Mouse (Mus musculus) cerebellum, adult 2 months (tissue): ENCODE results near the gene Lama2.

Experiments
- CTCF ChIP-seq: fragments of 200-500 bp; IDR thresholded peaks from 2 replicates; pipeline ENCODE4 v1.5.1; 2011; ENCODE audit warnings: low read depth, mild to moderate bottlenecking, control low read depth, low read length, moderate library complexity, borderline replicate concordance; ENCODE audit not compliant: insufficient read depth
- POLR2A ChIP-seq: fragments of 200-500 bp; IDR thresholded peaks from 2 replicates; pipeline ENCODE4 v1.6.1; 2011; ENCODE audit warnings: low read length, control low read depth, borderline replicate concordance; ENCODE audit not compliant: insufficient read depth

DNA sequence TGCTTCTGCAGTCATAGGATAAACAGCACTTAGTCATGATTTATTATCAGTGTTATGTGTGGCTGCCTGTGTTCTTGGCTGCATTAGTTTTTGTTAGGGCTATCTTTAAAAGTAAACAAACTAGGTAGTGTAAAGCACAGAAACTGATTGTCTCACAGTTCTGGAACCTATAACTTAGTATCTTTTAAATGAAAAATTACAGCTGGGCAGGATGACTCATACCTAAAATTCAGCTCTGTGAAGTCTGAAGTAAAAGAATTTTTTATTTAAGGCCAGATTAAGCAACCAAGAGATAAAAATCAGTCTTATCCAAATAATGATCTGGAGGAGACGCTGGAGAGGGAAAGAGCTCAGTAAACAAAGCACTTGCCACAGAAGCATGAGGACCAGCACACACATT is 43.8 kb upstream of the Lama2 start:
- TF ChIP-seq CTCF = no peak
- TF ChIP-seq POLR2A = no peak
